Mouse (Mus musculus) frontal cortex, postnatal 25 days (tissue): ENCODE results near the gene Tgfbr3.
A peak's percentile ranks its signal among the peaks of the same experiment; 100 is the strongest.

Source experiments
- DNase-seq, 2 experiments: peaks; one replicate each; pipeline ENCODE4 v3.0.0; 2022; ENCODE audit warnings: low spot score in 2 of 2

Tgfbr3 gene

GRCm38 (mm10) chr5:107289234-107289764, at the start of gene Tgfbr3:
Tgfbr3 (minus strand) TSS chr5:107289629.
- DNase-seq: peak; percentile 29 to 57

- no peak for DNase-seq
These were observed 41.5 kb upstream of the Tgfbr3 start, which contains the start of gene Brdt for GRCm38 (mm10) chr5:107330916-107331421. Brdt (plus strand) TSS chr5:107331159.

DNA sequence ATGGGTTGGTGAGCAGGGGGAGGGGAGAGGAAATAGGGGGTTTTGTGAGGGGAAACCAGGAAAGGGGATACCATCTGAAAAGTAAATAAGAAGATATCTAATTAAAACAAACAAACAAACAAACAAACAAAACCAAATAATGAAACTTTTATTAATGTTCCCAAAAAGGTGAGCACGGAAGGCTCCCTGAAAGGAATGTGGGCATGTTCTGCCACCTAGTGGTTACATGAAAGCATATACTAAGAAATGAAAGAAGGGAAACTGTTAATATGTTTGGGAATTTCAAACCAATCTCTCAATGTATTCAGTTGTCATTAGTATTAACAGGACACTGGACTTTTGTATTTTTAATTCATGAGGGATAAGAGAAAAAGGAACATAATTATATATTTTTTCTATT, 31.3 kb upstream of the Tgfbr3 start:
- no peak for DNase-seq

GRCm38 (mm10) chr5:107317141-107317540, 27.7 kb upstream of the Tgfbr3 start:
- DNase-seq: no peak

DNA sequence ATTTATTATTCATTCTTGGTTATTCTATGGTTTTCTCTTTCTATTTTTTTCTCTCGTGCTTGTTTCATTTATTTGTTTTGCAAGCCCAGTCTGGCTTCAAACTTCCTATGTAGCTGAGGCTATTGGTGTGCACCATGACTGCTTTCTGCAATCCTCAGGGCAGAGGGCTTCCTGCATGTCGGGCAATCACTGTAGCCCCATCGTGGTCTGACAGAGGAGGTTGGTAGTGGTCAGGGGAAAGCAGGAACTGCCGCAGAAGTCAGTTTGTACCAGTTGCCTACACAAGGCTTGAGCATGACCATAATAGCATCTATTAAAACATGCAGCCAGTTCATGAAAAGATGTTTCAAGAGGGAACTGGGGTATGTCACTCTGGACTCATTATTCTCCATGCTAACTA, 18.0 kb upstream of the Tgfbr3 start:
- DNase-seq: no peak

GRCm38 (mm10) chr5:107304117-107304825, 14.8 kb upstream of the Tgfbr3 start:
- DNase-seq: no peak

DNA sequence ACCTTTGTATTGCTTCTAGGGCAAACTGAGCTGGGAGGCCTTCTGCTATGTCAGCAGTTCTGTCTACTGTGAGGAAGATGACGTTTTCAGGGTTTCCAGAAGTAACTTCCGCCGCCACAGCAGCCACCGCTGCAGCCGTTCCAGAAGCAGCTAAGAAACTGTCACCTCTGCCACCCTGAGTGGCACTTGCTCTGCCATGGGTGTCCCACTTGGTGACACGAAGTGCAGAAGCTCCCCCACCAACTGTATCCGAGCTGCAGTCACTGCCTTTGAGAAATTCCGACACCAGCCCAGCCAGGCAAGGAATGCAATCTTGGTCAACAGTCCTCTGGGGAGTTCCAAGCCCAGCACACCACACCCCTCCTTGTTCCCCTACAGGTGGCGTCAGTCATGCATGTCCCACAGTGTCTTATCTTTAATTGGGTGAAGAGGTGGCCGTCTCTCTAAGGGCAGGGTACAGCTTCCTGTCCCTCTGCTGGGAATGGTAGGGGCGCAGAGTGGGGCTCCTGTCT, 14.0 kb upstream of the Tgfbr3 start:
- no peak for DNase-seq

DNA sequence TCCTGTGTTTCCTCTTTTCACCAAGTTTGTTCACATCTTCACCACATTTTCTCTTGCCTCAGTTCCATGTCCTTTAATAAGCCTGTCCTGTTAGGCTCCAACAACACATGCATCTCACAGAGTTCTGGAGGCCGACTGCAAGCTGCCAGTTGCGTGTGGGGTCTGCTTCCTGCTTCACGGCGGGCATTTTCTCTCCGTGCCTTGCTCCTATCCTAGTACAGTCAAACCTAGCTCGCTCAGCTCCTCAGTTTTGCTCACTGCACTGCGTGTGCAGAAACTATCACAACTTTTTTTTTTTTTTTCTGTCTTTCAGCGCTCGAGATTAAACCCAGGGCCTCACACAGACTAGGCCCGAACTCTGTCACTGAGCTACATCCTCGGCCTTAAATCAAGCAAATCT, 9.4 kb upstream of the Tgfbr3 start:
- DNase-seq: no peak

GRCm38 (mm10) chr5:107296512-107297322, 7.3 kb upstream of the Tgfbr3 start:
- DNase-seq: no peak

DNA sequence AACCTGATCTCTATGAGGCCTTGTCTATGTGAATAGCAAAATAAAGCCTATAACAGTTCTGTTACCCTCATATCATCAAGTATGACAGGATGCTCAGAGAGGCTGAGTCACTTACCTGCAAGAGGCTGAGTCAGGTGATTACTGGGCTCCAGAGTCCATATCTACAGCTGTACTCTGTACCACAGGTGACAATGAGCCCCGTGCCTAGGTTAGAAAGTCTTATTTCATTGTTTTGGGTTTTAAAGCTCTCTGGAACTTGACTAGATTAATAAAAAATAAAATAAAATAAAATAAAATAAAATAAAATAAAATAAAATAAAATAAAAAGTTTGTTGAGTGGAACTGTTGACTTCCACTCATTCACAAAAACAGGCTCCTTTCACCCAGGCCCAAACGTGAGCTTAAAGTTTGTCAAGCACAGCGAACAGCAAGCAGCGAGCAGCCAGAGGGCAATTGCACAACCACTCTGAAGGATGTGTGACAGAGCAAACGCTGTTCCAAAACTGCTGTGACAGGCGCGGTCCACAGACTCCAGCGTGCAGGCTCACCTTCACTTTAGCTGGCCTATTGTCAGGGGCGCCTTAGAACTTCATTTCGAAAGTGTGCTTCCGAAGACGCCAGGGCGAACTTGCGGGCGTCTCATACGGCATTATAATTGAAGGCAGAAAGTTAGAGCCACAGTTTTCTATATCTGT, 6.5 kb upstream of the Tgfbr3 start:
- no peak for DNase-seq

DNA sequence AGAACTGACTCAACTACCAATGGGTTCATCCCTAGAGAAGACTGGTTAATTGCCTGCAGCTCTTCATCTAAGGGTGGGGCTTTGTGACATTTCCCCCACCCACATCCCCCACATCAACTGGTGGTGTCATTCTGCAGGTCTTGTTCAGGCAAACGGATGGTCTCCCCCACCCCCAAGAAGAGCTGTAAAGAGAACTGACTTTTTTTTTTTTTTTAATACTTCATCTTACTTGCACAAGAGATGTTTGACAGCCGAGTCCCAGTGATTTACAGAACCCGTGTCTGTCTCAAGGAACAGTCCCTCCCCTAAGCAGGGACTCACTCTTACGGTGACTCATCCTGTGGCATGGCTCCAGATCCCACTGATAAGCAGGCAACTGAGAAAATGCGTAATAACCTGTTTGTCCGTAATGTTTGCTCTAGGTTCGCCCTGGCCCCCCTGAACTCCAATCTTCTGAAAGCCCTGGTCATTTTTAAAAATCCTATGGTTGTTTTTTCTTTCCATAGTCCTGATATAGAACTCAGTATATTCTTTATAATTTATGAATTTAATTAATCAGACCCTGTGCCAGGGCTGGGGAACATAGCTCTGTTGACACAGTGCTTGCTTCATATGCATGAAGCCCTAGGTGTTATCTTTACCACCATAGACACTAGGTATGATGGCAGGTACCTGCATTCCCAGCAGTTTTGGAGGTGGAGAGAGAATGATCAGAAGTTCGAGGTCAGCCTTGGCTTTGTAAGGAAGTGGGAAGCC, 5.8 kb upstream of the Tgfbr3 start:
- DNase-seq: no peak

- DNase-seq: no peak
These were observed 4.6 kb upstream of the Tgfbr3 start for GRCm38 (mm10) chr5:107294041-107294440.

GRCm38 (mm10) chr5:107289986-107290385, 557 bp upstream of the Tgfbr3 start:
- DNase-seq: no peak

GRCm38 (mm10) chr5:107288427-107289233, 799 bp downstream of the Tgfbr3 start:
- peak in 1 of 2 experiments; percentile 10 for DNase-seq

- DNase-seq: no peak
These were observed 1.5 kb downstream of the Tgfbr3 start for GRCm38 (mm10) chr5:107287908-107288267.

DNA sequence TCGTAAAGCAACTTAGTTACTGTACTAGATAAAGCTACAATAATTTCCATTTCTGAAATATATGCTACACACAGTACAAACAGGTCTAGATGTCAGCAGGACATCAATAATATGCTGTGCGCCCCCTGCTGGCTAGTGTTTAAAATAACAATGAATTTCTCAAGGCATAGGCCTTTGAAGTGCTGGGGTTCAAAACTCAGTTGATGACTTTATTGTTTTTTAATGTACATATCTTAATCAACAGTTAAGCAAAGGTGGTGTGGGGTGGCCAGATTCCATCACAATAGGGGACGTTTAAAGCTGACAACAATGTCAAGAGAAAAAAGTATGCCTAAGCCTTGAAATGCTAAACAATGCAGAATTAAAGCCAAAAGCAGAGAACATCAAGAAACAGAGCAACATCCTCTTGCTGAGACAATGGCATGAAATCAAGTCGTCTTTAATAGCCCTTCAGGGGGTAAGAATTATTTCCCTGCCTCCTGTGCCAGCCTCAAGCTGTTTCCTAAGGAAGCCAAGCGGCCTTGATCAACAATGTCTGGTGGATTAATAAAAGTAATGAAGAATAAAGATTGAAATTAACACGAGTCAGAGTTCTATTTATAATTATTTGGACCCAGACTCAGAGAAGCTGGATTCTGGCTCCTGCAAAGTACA, 2.0 kb downstream of the Tgfbr3 start:
- peak in 1 of 2 experiments; percentile 16 for DNase-seq

DNA sequence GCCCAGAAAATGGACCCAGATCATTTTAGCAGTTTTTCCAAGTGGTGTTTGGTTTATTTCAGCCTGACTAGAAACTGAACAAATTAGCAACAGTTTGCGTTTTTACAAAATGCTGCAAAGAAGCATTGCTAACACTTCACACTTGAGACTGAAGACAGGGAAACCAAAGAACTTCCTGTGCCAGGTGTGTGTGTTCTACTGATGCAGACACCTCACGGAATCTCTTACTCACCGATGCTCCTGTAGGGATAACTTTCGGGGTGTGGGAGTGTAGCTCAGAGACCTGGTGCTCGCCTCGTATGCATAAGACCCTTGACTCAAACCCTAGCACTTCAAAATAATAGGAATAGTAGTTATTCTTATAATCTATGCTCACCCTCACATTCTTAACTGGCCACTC, 3.9 kb downstream of the Tgfbr3 start:
- no peak for DNase-seq

DNA sequence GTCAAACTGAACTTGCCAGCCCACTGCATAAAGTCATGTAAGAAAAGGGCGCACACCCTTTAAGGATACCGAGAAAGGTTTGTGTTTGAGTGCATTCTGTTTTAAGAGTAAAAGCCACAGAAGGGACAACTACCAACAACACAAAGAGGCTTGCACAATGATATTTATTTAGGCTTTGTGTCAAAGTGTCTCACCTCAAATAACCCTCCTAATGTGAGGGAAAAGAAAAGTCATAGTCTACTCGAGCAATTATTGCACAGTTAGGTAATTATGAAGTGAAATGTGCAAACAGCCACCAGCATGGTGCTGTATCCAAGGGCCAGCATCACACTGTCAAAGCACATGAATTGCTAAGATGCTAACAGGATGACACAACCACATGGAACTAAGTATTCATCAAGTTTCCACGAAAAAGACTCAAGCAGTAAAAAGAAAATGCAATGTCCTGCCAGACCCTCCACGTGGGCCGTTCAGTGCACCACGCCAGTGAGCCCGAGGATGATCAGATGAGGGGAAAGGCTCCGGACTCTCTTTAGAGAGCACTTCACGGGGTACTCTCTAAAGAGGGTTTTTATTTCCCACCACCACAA, 5.4 kb downstream of the Tgfbr3 start:
- no peak for DNase-seq

DNA sequence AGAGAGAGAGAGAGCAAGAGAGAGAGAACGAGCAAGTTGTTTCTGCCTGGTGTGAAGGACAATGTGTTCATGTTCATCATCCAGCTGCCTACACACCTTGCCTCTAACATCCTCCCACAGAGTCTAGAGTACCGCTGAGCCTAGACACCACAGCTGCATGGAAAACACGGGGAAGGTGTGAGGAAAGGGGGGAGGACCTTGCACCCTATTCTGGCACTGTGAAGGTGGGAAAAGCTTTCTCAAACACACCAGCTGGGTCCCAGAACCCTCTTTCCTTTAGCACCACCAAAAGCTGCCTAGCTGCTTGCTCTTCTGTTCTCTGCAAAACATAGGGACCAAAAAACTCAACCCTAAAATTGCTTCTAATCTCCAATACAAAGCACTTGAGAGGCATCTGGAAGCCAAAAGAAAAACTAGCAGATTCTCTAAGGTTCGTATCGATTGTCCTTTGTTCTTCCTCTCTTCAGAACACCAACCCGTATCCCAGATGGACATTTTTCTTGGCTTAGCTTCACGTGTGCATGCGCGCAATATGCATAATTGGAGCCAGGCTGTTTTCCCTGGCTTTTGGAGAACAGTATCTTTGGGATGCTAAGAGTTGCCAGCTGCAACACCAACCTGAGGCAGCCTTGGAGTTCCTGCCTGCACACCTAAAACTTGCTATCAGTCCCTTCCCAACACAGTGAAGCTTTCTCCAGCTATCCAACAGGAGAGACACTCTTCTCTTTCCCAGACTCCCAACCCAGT, 6.7 kb downstream of the Tgfbr3 start:
- DNase-seq: no peak
